Mouse (Mus musculus) liver, embryonic 14.5 days (tissue): ENCODE measurements around the gene Dcun1d5.
"Not testable (repeated sequence)": the region's sequence is repeated elsewhere in the genome, so short reads cannot be mapped to it uniquely, and the experiment has no call there.

Experiments
- CTCF ChIP-seq: IDR thresholded peaks from 2 replicates; pipeline ENCODE4 v1.5.1; 2016; ENCODE audit warnings: antibody characterized with exemption, low read depth, control low read depth
- EP300 ChIP-seq: IDR thresholded peaks from 2 replicates; pipeline ENCODE4 v1.6.1; 2016; ENCODE audit warnings: antibody characterized with exemption, low read depth

DNA sequence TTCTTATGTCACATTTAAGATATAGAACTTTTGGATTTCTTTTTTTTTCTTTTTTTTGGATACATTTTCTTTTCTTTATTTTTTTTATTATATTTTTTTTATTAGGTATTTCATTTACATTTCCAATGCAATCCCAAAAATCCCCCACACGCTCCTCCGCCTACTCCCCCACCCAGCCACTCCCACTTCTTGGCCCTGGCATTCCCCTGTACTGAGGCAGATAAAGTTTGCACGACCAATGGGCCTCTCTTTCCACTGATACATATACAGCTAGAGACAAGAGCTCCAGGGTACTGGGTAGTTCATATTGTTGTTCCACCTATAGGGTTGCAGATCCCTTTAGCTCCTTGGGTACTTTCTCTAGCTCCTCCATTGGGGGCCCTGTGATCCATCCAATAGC is 6.4 kb downstream of the Dcun1d5 start:
- TF ChIP-seq EP300, CTCF: not testable (repeated sequence)
